Mouse (Mus musculus) cortical plate, adult 2 months (tissue): ENCODE data around the gene Neurl1a.

Experiments used
- CTCF ChIP-seq: fragments of 200-500 bp; IDR thresholded peaks from 2 replicates; pipeline ENCODE4 v1.5.1; 2011; ENCODE audit warnings: mild to moderate bottlenecking, control low read depth, low read length; ENCODE audit not compliant: insufficient read depth; ENCODE audit errors: extremely low read depth
- POLR2A ChIP-seq: fragments of 200-500 bp; IDR thresholded peaks from 2 replicates; pipeline ENCODE4 v1.6.1; 2011; ENCODE audit warnings: mild to moderate bottlenecking, low read length, control low read depth; ENCODE audit not compliant: insufficient read depth; ENCODE audit errors: extremely low read depth

DNA sequence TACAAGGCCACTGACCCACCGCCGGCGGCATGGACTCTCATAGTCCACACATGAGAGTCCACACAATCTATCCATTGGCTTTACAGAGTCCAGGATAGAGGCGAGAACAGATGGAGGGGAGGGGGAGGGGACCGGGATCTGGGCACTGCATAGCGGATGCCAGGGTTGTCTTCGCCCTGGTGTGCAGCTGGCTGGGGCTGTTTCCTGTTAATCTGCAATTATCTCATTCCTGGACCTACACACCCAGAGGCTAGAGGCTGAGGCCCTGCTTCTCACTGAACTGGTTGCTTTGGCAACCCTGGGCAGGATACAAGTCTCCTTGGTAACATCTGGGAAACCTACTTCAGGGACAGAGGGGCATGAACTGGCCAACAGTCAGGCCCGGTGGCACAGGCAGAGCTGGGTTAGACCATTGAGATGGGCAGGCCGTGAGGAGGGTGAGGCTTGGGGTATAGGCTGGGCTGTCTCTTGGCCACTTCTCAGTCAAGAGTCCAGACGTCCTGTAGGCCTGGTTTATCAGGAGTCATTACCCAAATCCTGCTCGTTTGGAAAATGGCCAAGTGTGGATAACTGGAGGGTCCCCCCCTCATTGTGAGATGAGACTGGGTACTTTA is 10.0 kb downstream of the Neurl1a start:
- no peak for TF ChIP-seq CTCF
- no peak for TF ChIP-seq POLR2A
